Mouse (Mus musculus): ENCODE measurements at regions not wholly inside any gene's neighbourhood (a gene's known extent, or its start where the extent isn't known, plus 50 kb on each side); places are given as distances from the start of the nearest gene placed in this dataset.

DNA sequence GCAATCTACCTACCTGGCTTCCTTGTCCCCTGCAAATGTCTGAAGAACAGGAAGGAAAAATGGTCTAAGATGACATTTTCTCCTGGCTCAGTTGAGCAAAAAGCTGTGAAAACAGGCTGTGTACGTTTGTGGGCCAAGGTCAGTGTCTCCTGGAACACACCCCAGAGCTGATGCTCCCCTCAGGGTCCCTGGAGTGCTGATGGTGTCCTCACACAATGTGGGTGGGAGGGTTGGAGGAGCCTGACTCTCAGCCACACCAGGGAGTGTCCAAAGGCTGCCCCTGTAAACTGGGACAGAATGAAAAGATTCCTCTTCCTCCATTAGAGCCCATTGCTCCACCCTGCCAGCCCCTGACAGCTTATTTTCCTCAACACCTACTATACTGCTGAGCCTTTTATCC lies 112.8 kb upstream of the Smim23 start:
- WGBS = 24% methylated on average over 1 of the region's 1 CpGs
- Histone ChIP-seq H3K27ac (ENCODE audit: low read depth, low read length) (no peak overlapping the region), H3K4me2 (ENCODE audit: low read depth) (no peak overlapping the region), H3K27me3 (ENCODE audit: insufficient read depth, low read length) (no peaks in the 10 kb centered on the region), H3K36me3 (ENCODE audit: insufficient read depth) (no peaks in the 10 kb centered on the region), H3K4me1 (ENCODE audit: insufficient read depth) (no peaks in the 10 kb centered on the region), H3K9me3 (ENCODE audit: low read length) (no peaks in the 10 kb centered on the region), H3K9ac (no peak overlapping the region), H3K4me3 (ENCODE audit: low read depth, low read length) (no peak overlapping the region)
- no peak for TF ChIP-seq CTCF (IDR thresholded peaks at IDR 0.05; ENCODE audit: low read depth)
- DNase-seq (no peak), ATAC-seq (no peak)

DNA sequence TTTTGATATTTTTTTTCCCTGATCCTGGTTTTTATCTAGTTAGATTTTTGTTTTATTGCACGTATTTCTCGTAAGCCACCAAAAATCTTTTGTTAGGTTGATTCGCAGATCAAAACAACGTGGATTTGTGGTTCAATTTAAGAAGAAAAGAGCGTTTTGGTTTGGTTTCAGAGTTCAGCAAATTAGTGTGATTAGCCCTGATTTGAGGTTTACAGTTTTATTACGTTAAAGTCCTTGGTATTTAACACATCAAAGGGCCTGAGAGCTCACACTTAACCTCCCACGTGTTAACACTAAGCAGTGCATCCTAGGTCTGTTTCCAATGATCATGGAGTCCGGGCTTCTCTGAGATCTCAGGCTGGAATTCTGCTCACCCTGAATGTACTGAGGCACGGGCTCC lies 107.5 kb upstream of the Smim23 start:
- no peak overlapping the region for H3K4me2 ChIP-seq (ENCODE audit: low read depth)
- H3K36me3 ChIP-seq (ENCODE audit: insufficient read depth) = no peaks in the 10 kb centered on the region
- no peak for TF ChIP-seq CTCF (IDR thresholded peaks at IDR 0.05; ENCODE audit: low read depth)
- no peak overlapping the region for H3K9ac ChIP-seq
- no peak for DNase-seq
- H3K27ac ChIP-seq (ENCODE audit: low read depth, low read length) = no peak overlapping the region
- H3K9me3 ChIP-seq (ENCODE audit: low read length) = no peaks in the 10 kb centered on the region
- no peaks in the 10 kb centered on the region for H3K4me1 ChIP-seq (ENCODE audit: insufficient read depth)
- ATAC-seq = no peak
- H3K27me3 ChIP-seq (ENCODE audit: insufficient read depth, low read length) = no peaks in the 10 kb centered on the region
- WGBS = 58% methylated on average over 9 of the region's 9 CpGs
- no peak overlapping the region for H3K4me3 ChIP-seq (ENCODE audit: low read depth, low read length)

DNA sequence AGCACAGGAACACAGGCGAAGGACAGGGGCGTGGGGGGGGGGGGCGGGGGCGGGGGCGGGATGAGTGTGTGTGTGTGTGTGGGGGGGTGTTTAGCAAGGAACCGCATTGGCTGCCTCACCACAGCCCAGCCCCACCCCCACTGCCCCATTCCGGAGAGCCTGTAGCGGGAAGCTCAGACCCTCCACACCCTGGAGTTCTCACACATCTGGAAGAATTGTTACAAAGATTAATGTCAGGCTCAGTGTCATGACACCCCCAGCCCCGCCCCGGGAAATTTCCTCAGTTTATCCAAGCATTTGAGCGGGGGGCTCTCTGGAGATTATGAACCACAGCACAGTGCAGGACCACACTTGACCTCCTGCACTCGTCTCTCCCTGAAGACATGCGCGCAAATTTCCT lies 106.6 kb upstream of the Smim23 start:
- Histone ChIP-seq H3K4me2 (ENCODE audit: low read depth) (no peak overlapping the region), H3K4me1 (ENCODE audit: insufficient read depth) (no peaks in the 10 kb centered on the region), H3K27me3 (ENCODE audit: insufficient read depth, low read length) (no peaks in the 10 kb centered on the region), H3K27ac (ENCODE audit: low read depth, low read length) (no peak overlapping the region), H3K9ac (no peak overlapping the region), H3K9me3 (ENCODE audit: low read length) (no peaks in the 10 kb centered on the region), H3K4me3 (ENCODE audit: low read depth, low read length) (no peak overlapping the region), H3K36me3 (ENCODE audit: insufficient read depth) (no peaks in the 10 kb centered on the region)
- DNase-seq = no peak
- TF ChIP-seq CTCF (IDR thresholded peaks at IDR 0.05; ENCODE audit: low read depth) = no peak
- WGBS = 18% methylated on average over 14 of the region's 14 CpGs
- no peak for ATAC-seq

DNA sequence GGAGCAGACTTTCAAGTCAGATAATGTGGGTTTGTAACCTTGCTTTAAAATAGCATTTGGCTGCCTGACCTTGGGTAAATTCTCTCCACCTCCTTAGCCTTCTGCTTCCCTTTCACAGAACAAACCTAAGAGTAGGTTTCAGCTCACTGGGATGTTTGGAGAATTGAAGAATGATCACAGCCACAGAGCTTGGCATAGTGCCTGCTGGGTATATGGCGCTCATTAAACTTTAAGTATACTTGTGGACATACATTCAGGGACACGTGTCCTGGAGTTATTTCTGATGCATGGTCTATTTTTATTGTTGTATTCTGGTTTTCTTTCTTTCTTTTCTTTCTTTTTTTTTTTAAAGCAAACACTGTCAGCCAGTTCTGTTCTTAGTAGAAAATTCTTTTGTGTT lies 104.4 kb upstream of the Smim23 start:
- Histone ChIP-seq H3K36me3 (ENCODE audit: insufficient read depth) (no peaks in the 10 kb centered on the region), H3K9ac (no peak overlapping the region), H3K27me3 (ENCODE audit: insufficient read depth, low read length) (no peaks in the 10 kb centered on the region), H3K27ac (ENCODE audit: low read depth, low read length) (no peak overlapping the region), H3K9me3 (ENCODE audit: low read length) (no peaks in the 10 kb centered on the region), H3K4me3 (ENCODE audit: low read depth, low read length) (no peak overlapping the region), H3K4me1 (ENCODE audit: insufficient read depth) (peaks cover 4% of the 10 kb centered on the region; the same call in 1 of the 2 replicates), H3K4me2 (ENCODE audit: low read depth) (no peak overlapping the region)
- TF ChIP-seq CTCF (IDR thresholded peaks at IDR 0.05; ENCODE audit: low read depth) = no peak
- 68% methylated on average over 2 of the region's 2 CpGs for WGBS
- ATAC-seq = no peak
- DNase-seq = no peak

DNA sequence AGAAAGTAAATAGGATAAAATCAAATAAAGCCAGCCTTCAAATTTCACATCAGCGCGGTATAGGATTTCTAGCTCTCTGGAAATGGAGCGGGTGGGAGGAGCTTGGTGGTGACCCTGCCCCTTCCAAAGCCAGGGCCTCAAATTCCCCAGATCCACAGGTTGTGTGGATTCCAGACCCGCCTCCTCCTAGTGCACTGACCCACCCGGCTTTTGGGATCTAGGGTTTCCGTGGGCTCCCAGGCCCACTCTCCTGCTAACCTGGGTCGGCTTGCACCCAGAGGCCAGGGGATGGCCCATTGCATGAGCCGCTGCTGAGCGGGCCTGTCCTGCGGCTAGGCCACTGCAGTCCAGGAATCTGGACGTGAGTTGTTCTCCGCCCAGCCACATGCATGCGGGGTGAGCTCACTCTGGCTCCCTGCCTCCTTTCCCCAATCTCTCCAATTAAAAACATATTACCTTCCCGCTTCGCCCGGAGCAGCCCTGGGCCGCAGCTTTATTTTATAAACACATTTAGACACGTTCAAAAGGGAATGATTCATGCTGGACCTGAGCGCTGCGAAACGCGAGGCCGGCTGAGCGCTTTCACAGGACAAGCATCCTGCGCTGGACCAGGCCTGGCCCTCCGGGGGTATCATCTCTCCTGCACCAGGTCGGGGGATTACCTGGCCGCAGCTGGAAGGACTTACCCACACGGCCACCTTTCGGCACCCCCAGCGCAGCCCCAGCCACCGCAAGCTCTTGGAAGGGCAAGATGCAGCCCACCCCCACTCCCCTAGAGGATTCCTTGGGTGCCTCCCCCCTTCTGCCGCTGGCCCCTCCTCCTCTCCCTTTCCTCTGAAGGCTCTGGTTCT lies 101.2 kb upstream of the Smim23 start:
- peak; percentile 50 for ATAC-seq
- no peak for DNase-seq
- peak overlapping the region; percentile 12; the same call in 1 of the 2 replicates for H3K4me3 ChIP-seq (ENCODE audit: low read depth, low read length)

DNA sequence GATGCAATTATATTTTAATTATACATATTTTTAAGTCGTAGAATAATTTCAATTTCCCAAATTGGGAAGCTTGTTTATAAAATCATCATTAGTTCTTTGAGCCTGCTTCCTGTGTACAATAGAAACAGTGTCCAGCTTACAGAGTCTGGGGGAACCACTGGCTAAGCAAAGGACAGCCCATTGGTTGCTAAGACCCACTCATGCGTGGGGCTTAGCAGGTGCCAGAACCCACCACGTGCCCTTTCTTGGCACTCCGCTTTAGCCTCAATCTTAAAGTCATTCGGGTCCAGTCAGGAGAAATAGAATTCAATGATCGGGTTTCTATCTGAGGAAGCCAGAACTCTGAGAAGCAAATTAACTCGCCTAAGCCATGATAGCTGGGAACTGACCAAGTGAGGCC lies 100.5 kb upstream of the Smim23 start:
- Histone ChIP-seq H3K4me1 (ENCODE audit: insufficient read depth) (peaks cover 4% of the 10 kb centered on the region; the same call in 1 of the 2 replicates), H3K36me3 (ENCODE audit: insufficient read depth) (no peaks in the 10 kb centered on the region), H3K4me3 (ENCODE audit: low read depth, low read length) (no peak overlapping the region), H3K4me2 (ENCODE audit: low read depth) (no peak overlapping the region), H3K27me3 (ENCODE audit: insufficient read depth, low read length) (no peaks in the 10 kb centered on the region), H3K27ac (ENCODE audit: low read depth, low read length) (no peak overlapping the region), H3K9me3 (ENCODE audit: low read length) (no peaks in the 10 kb centered on the region), H3K9ac (no peak overlapping the region)
- TF ChIP-seq CTCF (IDR thresholded peaks at IDR 0.05; ENCODE audit: low read depth) = no peak
- 51% methylated on average over 7 of the region's 7 CpGs for WGBS
- ATAC-seq (no peak), DNase-seq (no peak)

More for the DNA sequence above, 101.2 kb upstream of the Smim23 start:
- Histone ChIP-seq H3K9me3 (ENCODE audit: low read length) (no peaks in the 10 kb centered on the region), H3K27me3 (ENCODE audit: insufficient read depth, low read length) (no peaks in the 10 kb centered on the region), H3K27ac (ENCODE audit: low read depth, low read length) (no peak overlapping the region), H3K4me2 (ENCODE audit: low read depth) (peak overlapping the region; percentile 48), H3K9ac (peak overlapping the region; percentile 37; the same call in 1 of the 2 replicates), H3K36me3 (ENCODE audit: insufficient read depth) (no peaks in the 10 kb centered on the region), H3K4me1 (ENCODE audit: insufficient read depth) (peaks cover 4% of the 10 kb centered on the region; the same call in 1 of the 2 replicates)
- no peak for TF ChIP-seq CTCF (IDR thresholded peaks at IDR 0.05; ENCODE audit: low read depth)
- WGBS = 6% methylated on average over 33 of the region's 33 CpGs

DNA sequence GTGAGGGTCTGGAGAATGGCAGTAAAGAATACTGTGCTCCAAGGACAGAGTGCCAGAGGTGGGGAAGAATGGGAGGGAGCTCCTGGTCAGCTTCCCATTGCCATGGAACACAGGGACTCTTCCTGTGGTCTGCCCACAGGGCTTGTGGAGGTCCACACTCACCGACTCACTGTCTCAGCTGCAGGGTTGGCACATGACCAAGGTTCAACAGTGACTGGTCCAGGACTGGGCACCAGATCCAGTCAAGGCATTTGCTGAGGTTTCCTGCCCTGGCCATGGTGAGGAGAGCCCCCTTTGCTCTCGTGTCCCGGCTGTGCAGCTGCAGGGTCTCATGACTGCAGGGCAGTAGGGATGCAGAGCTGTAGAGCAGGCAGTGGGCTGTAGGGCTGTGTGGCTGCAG lies 88.7 kb upstream of the Smim23 start:
- WGBS = 60% methylated on average over 3 of the region's 3 CpGs
- DNase-seq = no peak
- no peak overlapping the region for H3K4me3 ChIP-seq (ENCODE audit: low read depth, low read length)
- no peaks in the 10 kb centered on the region for H3K4me1 ChIP-seq (ENCODE audit: insufficient read depth)
- H3K27me3 ChIP-seq (ENCODE audit: insufficient read depth, low read length) = no peaks in the 10 kb centered on the region
- no peaks in the 10 kb centered on the region for H3K36me3 ChIP-seq (ENCODE audit: insufficient read depth)
- TF ChIP-seq CTCF (IDR thresholded peaks at IDR 0.05; ENCODE audit: low read depth) = no peak
- H3K9me3 ChIP-seq (ENCODE audit: low read length) = no peaks in the 10 kb centered on the region
- H3K9ac ChIP-seq = no peak overlapping the region
- H3K27ac ChIP-seq (ENCODE audit: low read depth, low read length) = no peak overlapping the region
- no peak overlapping the region for H3K4me2 ChIP-seq (ENCODE audit: low read depth)
- no peak for ATAC-seq
